Mouse (Mus musculus) liver, postnatal 0 days (tissue): ENCODE data around the gene Tiam1.

Experiments used
- CTCF ChIP-seq: sonication (generic); IDR thresholded peaks from 2 replicates; pipeline ENCODE4 v1.5.1; 2016; ENCODE audit warnings: antibody characterized with exemption, low read depth
- EP300 ChIP-seq: IDR thresholded peaks from 2 replicates; pipeline ENCODE4 v1.6.1; 2016; ENCODE audit warnings: antibody characterized with exemption, low read depth, mild to moderate bottlenecking

DNA sequence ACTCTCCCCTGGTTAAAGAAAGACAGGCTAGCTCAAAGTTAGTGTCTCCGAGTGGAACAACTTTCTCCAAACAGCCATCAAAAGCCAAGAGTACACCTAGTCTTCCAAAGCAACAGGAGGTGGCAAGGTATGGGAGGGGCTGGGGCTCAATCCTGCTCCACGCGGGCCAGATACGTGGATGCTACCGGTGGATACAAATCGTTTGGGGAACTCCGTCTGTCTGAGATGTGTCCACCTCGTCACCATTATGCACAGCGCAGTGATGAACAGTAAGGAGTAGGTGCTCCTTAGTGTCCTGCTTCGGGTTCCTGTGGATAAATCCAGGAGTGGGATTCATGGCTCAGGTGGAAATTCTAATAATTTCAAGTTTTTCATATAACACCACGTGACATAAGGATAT, 377.6 kb downstream of the Tiam1 start:
- TF ChIP-seq EP300 (no peak), CTCF (no peak)
